Mouse (Mus musculus) heart, postnatal 14 days (tissue): ENCODE measurements at regions not wholly inside any gene's neighbourhood (a gene's known extent, or its start where the extent isn't known, plus 50 kb on each side); places are given as distances from the start of the nearest gene placed in this dataset.

ENCODE experiments used
- DNase-seq, 2 experiments: peaks; one replicate each; pipeline ENCODE4 v3.0.0; 2021 to 2022
- intact Hi-C: fragments of 180-260 bp; cut with DNase I; formaldehyde crosslinking; loops from one replicate; pipeline ENCODE4 v1.15.1; 2025
- microRNA-seq, 2 experiments: library from miRNA; unstranded; fragments of <30 nt; microRNA quantifications; one replicate each; pipeline ENCODE4 v1.2.0; 2021 to 2022

DNA sequence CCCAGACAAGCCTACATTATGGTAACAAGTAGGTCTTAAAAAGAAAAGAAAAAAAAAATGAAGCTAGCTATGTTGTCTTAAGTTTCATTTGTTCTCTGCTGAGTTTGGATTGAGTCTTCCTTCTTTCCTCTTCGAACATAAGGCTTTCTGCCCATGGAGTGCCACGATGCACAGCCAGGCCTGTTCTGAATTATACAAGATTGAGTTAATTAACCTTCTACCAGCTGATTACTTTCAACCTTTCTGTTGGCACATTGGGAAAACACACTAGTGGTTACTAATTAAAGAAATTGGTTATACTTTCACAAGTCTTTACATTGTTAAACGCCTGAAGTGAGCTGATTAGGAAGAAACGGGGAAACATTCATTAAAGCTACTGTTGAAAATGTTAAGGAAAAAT is 155.5 kb upstream of the Sptlc3 start:
- DNase-seq = no peak
- intact Hi-C loops = no loop called here

DNA sequence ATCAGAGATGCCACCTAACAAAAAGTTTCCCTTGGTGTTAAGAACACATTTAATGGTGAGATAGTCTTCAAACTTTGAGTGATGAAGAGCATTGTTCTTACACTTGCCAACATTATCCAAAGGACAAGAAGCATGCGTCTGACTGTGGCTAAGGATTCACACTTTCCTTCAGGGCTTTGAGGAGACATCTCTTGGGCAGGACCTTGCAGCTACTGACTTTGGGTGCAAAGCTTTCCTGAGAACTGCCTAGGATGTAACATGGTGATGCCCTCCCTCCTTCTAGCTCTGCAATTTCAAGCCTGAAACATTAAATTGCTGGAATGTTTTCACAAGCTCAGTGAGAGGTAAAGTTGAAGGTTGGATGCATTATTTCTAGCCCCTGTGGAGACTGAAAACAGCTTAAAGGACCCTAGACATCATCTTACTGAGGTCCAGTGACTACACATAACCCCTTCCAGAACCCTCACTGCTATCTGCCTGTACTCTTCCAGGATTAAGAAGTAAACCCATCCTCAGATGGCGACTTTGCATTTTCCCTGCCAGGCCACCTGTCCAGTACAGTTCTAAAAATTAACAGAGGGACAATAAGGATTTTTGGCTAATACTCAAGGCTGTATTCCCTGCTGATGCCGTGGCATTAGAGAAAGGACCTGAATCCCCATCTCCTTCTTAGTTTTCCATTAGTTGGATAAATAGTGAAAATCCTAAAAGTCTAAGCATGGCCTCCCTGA is 137.3 kb upstream of the Sptlc3 start:
- intact Hi-C loops = no loop called here
- DNase-seq = no peak

DNA sequence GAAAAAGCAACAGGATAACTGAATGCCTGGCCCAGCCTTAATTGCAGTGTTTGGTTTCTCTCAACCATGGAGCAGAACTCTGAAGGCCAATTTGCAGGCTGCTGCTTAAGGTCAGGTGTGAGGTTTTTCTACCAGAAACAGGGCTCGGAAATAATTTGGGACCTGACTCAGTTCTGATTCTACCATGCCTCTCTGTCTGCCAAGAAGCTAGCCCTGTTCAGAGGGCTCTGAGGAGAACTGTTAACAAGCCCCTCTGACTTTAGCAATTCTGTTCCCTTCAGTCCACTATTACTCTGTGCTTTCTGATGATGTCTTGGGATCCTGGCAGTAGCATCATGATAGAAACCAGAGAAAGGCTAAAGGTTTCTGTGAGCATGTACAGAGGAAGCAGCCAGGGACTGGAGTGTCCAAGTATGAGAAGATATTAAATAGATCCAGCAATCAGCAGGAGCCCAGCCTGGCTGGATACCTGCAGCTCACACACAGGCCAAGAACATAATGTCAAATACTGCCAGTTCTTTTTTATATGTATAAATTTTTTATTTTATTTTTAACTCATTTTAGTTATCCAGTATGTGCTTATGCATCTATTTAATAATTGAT is 131.4 kb upstream of the Sptlc3 start:
- intact Hi-C loops = no loop called here
- no peak for DNase-seq

DNA sequence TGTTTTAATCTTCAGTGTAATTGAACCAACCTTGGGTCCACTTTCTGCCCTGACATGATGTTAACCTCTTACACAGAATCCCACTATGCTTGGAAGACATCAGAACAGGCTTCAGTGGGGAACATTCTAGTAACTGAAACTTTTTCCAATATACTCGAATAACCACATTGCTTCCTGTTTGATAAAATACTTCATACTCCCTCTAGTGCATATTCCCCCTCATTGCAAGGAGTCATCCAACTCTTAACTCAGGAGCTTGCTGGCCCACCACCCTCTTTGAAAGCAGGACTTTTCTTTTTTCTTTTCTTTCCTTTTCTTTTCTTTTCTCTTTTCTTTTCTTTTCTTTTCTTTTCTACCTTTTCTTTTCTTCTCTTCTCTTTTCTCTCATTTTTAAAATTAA is 123.6 kb upstream of the Sptlc3 start:
- no peak for DNase-seq

DNA sequence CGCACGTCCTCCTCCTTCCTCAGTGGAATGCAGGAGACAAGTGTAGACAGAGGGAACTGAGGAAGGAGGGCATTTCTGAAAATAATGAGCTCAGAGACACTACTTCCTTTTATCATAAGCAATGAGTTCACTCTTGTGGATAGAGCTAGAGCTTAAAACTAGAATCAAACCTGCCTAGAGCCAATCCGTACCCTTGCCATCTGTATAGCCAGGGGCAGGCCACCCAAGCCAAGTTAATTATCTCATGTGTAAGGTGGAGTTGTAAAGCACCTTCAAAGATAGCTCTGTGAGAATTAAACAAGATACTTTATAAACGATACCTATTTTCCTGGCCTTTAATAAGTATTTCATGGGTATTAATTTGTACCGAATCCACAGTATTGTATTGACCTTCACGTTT is 113.4 kb upstream of the Sptlc3 start:
- intact Hi-C loops = loop anchor here (2.0 to 5.0 kb wide), 2 partner anchors 201 to 777 kb away; no protein-coding TSS in a partner anchor

More for the DNA sequence above, 123.6 kb upstream of the Sptlc3 start:
- intact Hi-C loops = loop anchor here (2.0 kb wide), 1 partner anchor 1337 kb away; no protein-coding TSS in a partner anchor

DNA sequence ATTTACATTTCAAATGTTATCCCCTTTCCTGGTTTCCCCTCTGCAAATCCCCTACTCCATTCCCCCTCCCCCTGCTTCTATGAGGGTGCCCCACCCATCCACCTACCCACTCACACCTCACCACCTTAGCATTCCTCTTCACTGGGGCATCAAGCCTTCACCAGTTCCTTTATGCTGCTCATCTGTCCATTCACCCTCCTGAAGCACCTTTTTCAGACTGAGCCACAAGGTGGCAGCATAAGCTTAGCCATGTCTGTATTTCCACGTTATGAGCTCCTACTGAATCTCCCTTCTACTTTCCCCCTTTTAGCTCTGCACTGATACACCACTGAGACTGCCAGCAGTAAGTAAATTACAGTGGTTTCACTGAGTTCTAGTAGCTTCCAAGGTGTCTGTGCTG is 112.1 kb upstream of the Sptlc3 start:
- peak; percentile 51 to 67 for DNase-seq
- intact Hi-C loops = loop anchor here (2.0 to 5.0 kb wide), 2 partner anchors 199 to 776 kb away; no protein-coding TSS in a partner anchor

More for the DNA sequence above, 113.4 kb upstream of the Sptlc3 start:
- no peak for DNase-seq

DNA sequence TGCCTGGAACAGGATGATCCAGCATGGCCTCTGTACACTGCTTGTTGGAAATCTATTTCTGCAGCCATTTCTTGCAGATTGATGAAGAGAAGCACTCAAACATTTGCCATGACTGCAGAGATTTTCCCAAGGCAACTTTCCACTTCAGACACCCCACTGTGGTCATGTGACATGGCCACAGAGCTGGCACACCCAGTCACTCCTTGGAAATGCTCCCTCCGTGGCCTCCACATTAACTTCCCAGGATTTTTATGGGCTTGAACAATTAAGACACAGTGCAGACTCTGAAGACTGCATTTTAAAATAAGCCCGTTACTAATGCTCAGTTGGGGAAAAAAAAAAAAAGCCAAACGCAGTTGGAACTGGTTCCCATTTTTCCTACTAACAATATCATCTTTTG is 80.2 kb upstream of the Sptlc3 start:
- intact Hi-C loops = no loop called here
- DNase-seq = no peak

DNA sequence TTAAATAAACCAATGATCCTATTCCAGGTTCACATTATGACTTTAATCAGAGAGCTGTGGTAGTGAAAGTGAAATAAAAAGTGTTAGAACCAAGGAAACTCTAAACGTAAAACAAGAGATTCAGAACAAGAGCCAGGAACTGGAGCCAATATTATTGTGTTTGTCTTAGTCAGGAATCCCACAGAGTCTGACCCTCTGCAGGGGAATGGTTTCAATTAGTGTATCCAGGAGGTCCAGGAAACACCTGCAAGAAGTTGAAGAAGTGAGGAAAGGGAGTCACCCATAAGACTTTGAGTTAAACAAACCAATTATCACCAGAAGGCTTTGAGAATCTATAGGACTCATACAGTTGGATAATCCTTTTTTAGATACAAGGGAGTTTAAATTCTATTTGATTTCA is 76.2 kb upstream of the Sptlc3 start:
- intact Hi-C loops = no loop called here
- DNase-seq = no peak

DNA sequence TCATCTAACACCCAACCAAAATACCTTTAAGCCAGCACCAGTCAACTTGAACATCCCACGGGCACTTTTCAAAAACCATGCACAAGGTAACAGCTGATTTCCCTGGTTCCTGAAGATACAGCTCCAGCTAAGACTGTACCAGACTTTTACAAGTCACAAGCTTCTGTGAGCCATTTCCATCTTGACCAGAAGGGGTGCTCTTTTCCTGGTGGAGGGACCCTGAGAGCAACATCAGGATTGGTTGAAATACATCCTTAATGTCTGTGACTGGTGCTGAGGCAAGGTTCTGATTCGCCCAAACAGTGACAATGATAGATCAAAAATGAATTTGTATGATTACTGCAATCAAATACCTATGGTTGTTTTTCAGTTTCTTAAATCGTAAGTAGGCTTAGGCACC is 71.0 kb upstream of the Sptlc3 start:
- no peak for DNase-seq
- intact Hi-C loops = no loop called here

DNA sequence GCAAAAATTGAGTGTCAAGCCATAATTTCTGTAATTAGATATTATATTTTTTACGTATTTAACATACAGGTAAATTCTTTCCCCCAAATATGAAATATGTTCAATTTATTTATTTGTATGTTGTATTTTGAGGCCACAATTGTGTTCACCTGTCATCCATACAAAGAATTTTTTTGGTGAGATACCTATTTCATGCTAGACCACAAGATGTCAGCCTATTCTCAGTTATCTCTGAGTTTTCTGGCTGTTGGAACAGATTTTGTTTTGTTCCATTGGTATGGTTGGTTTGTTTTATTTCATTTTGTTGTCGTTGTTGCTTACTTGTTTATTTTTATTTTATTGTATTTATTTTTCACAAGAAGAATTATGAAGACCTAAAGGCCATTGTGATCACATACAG is 70.3 kb upstream of the Sptlc3 start:
- DNase-seq = no peak
- intact Hi-C loops = no loop called here

Small RNAs in the stretch of these regions (microRNA-seq; reads per million reads assigned to microRNA genes)
- 0 reads per million in 2 experiments for gene Mir1952
